Mouse (Mus musculus): Measurements from ENCODE around the gene Sgsh. TPM values are rescaled to one million over a fixed set of nuclear protein-coding genes. Genes with fewer than 3 reads are reported as not detected.

Sgsh gene
- polyA plus RNA-seq (2014; fragmentation: Illumina TruSeq; extraction: RNeasy Lipid Tissue Mini Kit (QIAGEN cat#74804); ENCODE audit: insufficient read depth, low read depth, low replicate concordance): 7.4 TPM

GRCm38 (mm10) chr11:119355443-119356385 is at the start of gene Sgsh, which contains the start of gene Slc26a11:
TSS of gene Sgsh (minus strand) at chr11:119355536.
TSS of gene Slc26a11 (plus strand) at chr11:119355557.

GRCm38 (mm10) chr11:119392800-119393482 is 37.6 kb upstream of the Sgsh start, which contains the start of gene Rnf213:
TSS of gene Rnf213 (plus strand) at chr11:119393100.

GRCm38 (mm10) chr11:119307658-119307867 is 47.8 kb downstream of the Sgsh start, which contains the start of gene Card14:
TSS of gene Card14 (plus strand) at chr11:119307768.

GRCm38 (mm10) chr11:119299391-119300245 is 55.7 kb downstream of the Sgsh start, which contains the start of gene Eif4a3:
TSS of gene Eif4a3 (minus strand) at chr11:119300089.

Other genes starting within 250 kb of the Sgsh start
- 6.4 TPM for gene Tbc1d16, start 127.0 kb downstream of the Sgsh start, polyA plus RNA-seq (2014; fragmentation: Illumina TruSeq; extraction: RNeasy Lipid Tissue Mini Kit (QIAGEN cat#74804); ENCODE audit: insufficient read depth, low read depth, low replicate concordance)
- gene Ccdc40, start 127.0 kb downstream of the Sgsh start, polyA plus RNA-seq (2014; fragmentation: Illumina TruSeq; extraction: RNeasy Lipid Tissue Mini Kit (QIAGEN cat#74804); ENCODE audit: insufficient read depth, low read depth, low replicate concordance): 8.7 TPM
- 39.3 TPM for gene Gaa, start 87.6 kb downstream of the Sgsh start, polyA plus RNA-seq (2014; fragmentation: Illumina TruSeq; extraction: RNeasy Lipid Tissue Mini Kit (QIAGEN cat#74804); ENCODE audit: insufficient read depth, low read depth, low replicate concordance)
- 92.2 TPM for gene Eif4a3, start 55.4 kb downstream of the Sgsh start, polyA plus RNA-seq (2014; fragmentation: Illumina TruSeq; extraction: RNeasy Lipid Tissue Mini Kit (QIAGEN cat#74804); ENCODE audit: insufficient read depth, low read depth, low replicate concordance)
- gene Card14, start 47.8 kb downstream of the Sgsh start, polyA plus RNA-seq (2014; fragmentation: Illumina TruSeq; extraction: RNeasy Lipid Tissue Mini Kit (QIAGEN cat#74804); ENCODE audit: insufficient read depth, low read depth, low replicate concordance): not detected
- 3.5 TPM for gene Slc26a11, start within 50 bp of the Sgsh start, polyA plus RNA-seq (2014; fragmentation: Illumina TruSeq; extraction: RNeasy Lipid Tissue Mini Kit (QIAGEN cat#74804); ENCODE audit: insufficient read depth, low read depth, low replicate concordance)
- gene Rnf213, start 37.6 kb upstream of the Sgsh start, polyA plus RNA-seq (2014; fragmentation: Illumina TruSeq; extraction: RNeasy Lipid Tissue Mini Kit (QIAGEN cat#74804); ENCODE audit: insufficient read depth, low read depth, low replicate concordance): 24.6 TPM
- gene Endov, start 135.8 kb upstream of the Sgsh start, polyA plus RNA-seq (2014; fragmentation: Illumina TruSeq; extraction: RNeasy Lipid Tissue Mini Kit (QIAGEN cat#74804); ENCODE audit: insufficient read depth, low read depth, low replicate concordance): 6.7 TPM
- gene Nptx1, start 192.2 kb upstream of the Sgsh start, polyA plus RNA-seq (2014; fragmentation: Illumina TruSeq; extraction: RNeasy Lipid Tissue Mini Kit (QIAGEN cat#74804); ENCODE audit: insufficient read depth, low read depth, low replicate concordance): 3.2 TPM
- 5.8 TPM for gene Rptor, start 247.4 kb upstream of the Sgsh start, polyA plus RNA-seq (2014; fragmentation: Illumina TruSeq; extraction: RNeasy Lipid Tissue Mini Kit (QIAGEN cat#74804); ENCODE audit: insufficient read depth, low read depth, low replicate concordance)